Mouse (Mus musculus): ENCODE measurements around the gene Tenm4. TPM values are rescaled to one million over a fixed set of nuclear protein-coding genes. Genes with fewer than 3 reads are reported as not detected.

Gene Tenm4
- polyA plus RNA-seq, 1 experiment from 2014 or later = 33.1 TPM

- no peaks in the 10 kb centered on the region for H3K9me3 ChIP-seq
- no peak overlapping the region for H3K4me3 ChIP-seq
- H3K27me3 ChIP-seq = no peaks in the 10 kb centered on the region
- WGBS = 65% methylated on average over 9 of the region's 9 CpGs
- H3K9ac ChIP-seq = no peak overlapping the region
- peak; percentile 50; the same call in 1 of the 2 replicates for ATAC-seq (ENCODE audit: low FRiP score)
- no peaks in the 10 kb centered on the region for H3K36me3 ChIP-seq
- H3K27ac ChIP-seq = no peak overlapping the region
- no peak overlapping the region for H3K4me2 ChIP-seq
- peaks cover 13% of the 10 kb centered on the region for H3K4me1 ChIP-seq (replicated peaks)
These were observed 309.4 kb downstream of the Tenm4 start for GRCm38 (mm10) chr7:96480351-96480983.

GRCm38 (mm10) chr7:96482953-96483352 is 311.9 kb downstream of the Tenm4 start:
- Histone ChIP-seq H3K9me3 (no peaks in the 10 kb centered on the region), H3K9ac (no peak overlapping the region), H3K4me3 (no peak overlapping the region), H3K36me3 (no peaks in the 10 kb centered on the region), H3K4me1 (replicated peaks) (peaks cover 13% of the 10 kb centered on the region), H3K27me3 (no peaks in the 10 kb centered on the region), H3K4me2 (no peak overlapping the region), H3K27ac (no peak overlapping the region)
- ATAC-seq (ENCODE audit: low FRiP score) = no peak
- WGBS = 75% methylated on average over 8 of the region's 8 CpGs

GRCm38 (mm10) chr7:96484006-96484581 is 313.0 kb downstream of the Tenm4 start:
- H3K4me1 ChIP-seq (replicated peaks) = peaks cover 12% of the 10 kb centered on the region
- H3K27ac ChIP-seq = no peak overlapping the region
- no peaks in the 10 kb centered on the region for H3K36me3 ChIP-seq
- H3K4me3 ChIP-seq = no peak overlapping the region
- H3K4me2 ChIP-seq = no peak overlapping the region
- WGBS = 74% methylated on average over 1 of the region's 1 CpGs
- H3K9me3 ChIP-seq = no peaks in the 10 kb centered on the region
- H3K27me3 ChIP-seq = no peaks in the 10 kb centered on the region
- no peak for ATAC-seq (ENCODE audit: low FRiP score)
- H3K9ac ChIP-seq = no peak overlapping the region

GRCm38 (mm10) chr7:96489348-96490076 is 318.5 kb downstream of the Tenm4 start:
- H3K9ac ChIP-seq = no peak overlapping the region
- no peaks in the 10 kb centered on the region for H3K4me1 ChIP-seq (replicated peaks)
- no peak overlapping the region for H3K4me2 ChIP-seq
- ATAC-seq (ENCODE audit: low FRiP score) = no peak
- H3K36me3 ChIP-seq = no peaks in the 10 kb centered on the region
- WGBS = 80% methylated on average over 6 of the region's 6 CpGs
- H3K27ac ChIP-seq = no peak overlapping the region
- no peaks in the 10 kb centered on the region for H3K27me3 ChIP-seq
- no peak overlapping the region for H3K4me3 ChIP-seq
- H3K9me3 ChIP-seq = no peaks in the 10 kb centered on the region

- Histone ChIP-seq H3K9ac (no peak overlapping the region), H3K4me2 (no peak overlapping the region), H3K27me3 (no peaks in the 10 kb centered on the region), H3K27ac (no peak overlapping the region), H3K4me3 (no peak overlapping the region), H3K9me3 (no peaks in the 10 kb centered on the region), H3K36me3 (no peaks in the 10 kb centered on the region), H3K4me1 (replicated peaks) (no peaks in the 10 kb centered on the region)
- 87% methylated on average over 2 of the region's 2 CpGs for WGBS
- no peak for ATAC-seq (ENCODE audit: low FRiP score)
These were observed 320.9 kb downstream of the Tenm4 start for GRCm38 (mm10) chr7:96491896-96492295.

- Histone ChIP-seq H3K9me3 (no peaks in the 10 kb centered on the region), H3K4me3 (no peak overlapping the region), H3K27ac (no peak overlapping the region), H3K4me2 (no peak overlapping the region), H3K27me3 (no peaks in the 10 kb centered on the region), H3K9ac (no peak overlapping the region), H3K4me1 (replicated peaks) (no peaks in the 10 kb centered on the region), H3K36me3 (no peaks in the 10 kb centered on the region)
- WGBS = 90% methylated on average over 7 of the region's 7 CpGs
- ATAC-seq (ENCODE audit: low FRiP score) = no peak
These were observed 321.6 kb downstream of the Tenm4 start for GRCm38 (mm10) chr7:96492696-96493095.

GRCm38 (mm10) chr7:96494057-96494456 is 323.0 kb downstream of the Tenm4 start:
- WGBS = 75% methylated on average over 16 of the region's 16 CpGs
- no peaks in the 10 kb centered on the region for H3K9me3 ChIP-seq
- ATAC-seq (ENCODE audit: low FRiP score) = no peak

GRCm38 (mm10) chr7:96500108-96500507 is 329.1 kb downstream of the Tenm4 start:
- Histone ChIP-seq H3K9me3 (no peaks in the 10 kb centered on the region), H3K27ac (no peak overlapping the region), H3K4me3 (no peak overlapping the region), H3K4me1 (replicated peaks) (peaks cover 13% of the 10 kb centered on the region), H3K27me3 (no peaks in the 10 kb centered on the region), H3K36me3 (no peaks in the 10 kb centered on the region), H3K4me2 (no peak overlapping the region), H3K9ac (no peak overlapping the region)
- no peak for ATAC-seq (ENCODE audit: low FRiP score)
- 95% methylated on average over 5 of the region's 5 CpGs for WGBS

More at GRCm38 (mm10) chr7:96494057-96494456, 323.0 kb downstream of the Tenm4 start:
- no peak overlapping the region for H3K4me3 ChIP-seq
- no peak overlapping the region for H3K4me2 ChIP-seq
- H3K27ac ChIP-seq = no peak overlapping the region
- H3K9ac ChIP-seq = no peak overlapping the region
- H3K4me1 ChIP-seq (replicated peaks) = no peaks in the 10 kb centered on the region
- H3K36me3 ChIP-seq = no peaks in the 10 kb centered on the region
- no peaks in the 10 kb centered on the region for H3K27me3 ChIP-seq

GRCm38 (mm10) chr7:96500797-96501196 is 329.8 kb downstream of the Tenm4 start:
- Histone ChIP-seq H3K36me3 (no peaks in the 10 kb centered on the region), H3K4me1 (replicated peaks) (peaks cover 20% of the 10 kb centered on the region), H3K27me3 (no peaks in the 10 kb centered on the region), H3K9ac (no peak overlapping the region), H3K4me3 (no peak overlapping the region), H3K27ac (no peak overlapping the region), H3K9me3 (no peaks in the 10 kb centered on the region), H3K4me2 (no peak overlapping the region)
- ATAC-seq (ENCODE audit: low FRiP score) = no peak
- WGBS = 83% methylated on average over 4 of the region's 4 CpGs

- Histone ChIP-seq H3K27me3 (no peaks in the 10 kb centered on the region), H3K4me1 (replicated peaks) (peaks cover 20% of the 10 kb centered on the region), H3K4me3 (no peak overlapping the region), H3K36me3 (no peaks in the 10 kb centered on the region), H3K9ac (0 out of 2 replicates have a peak overlapping the region, but pooled peaks have one; percentile 3), H3K4me2 (no peak overlapping the region), H3K27ac (peak overlapping the region; percentile 58), H3K9me3 (no peaks in the 10 kb centered on the region)
- no peak for ATAC-seq (ENCODE audit: low FRiP score)
- WGBS = 60% methylated on average over 11 of the region's 11 CpGs
These were observed 331.4 kb downstream of the Tenm4 start for GRCm38 (mm10) chr7:96502321-96502973.

GRCm38 (mm10) chr7:96505538-96505937 is 334.5 kb downstream of the Tenm4 start:
- 65% methylated on average over 6 of the region's 6 CpGs for WGBS
- peak; percentile 26; the same call in 1 of the 2 replicates for ATAC-seq (ENCODE audit: low FRiP score)

GRCm38 (mm10) chr7:96507046-96507445 is 336.0 kb downstream of the Tenm4 start:
- no peak for ATAC-seq (ENCODE audit: low FRiP score)
- no peak overlapping the region for H3K9ac ChIP-seq
- H3K4me1 ChIP-seq (replicated peaks) = peaks cover 23% of the 10 kb centered on the region
- no peak overlapping the region for H3K4me3 ChIP-seq
- H3K27ac ChIP-seq = no peak overlapping the region
- no peaks in the 10 kb centered on the region for H3K27me3 ChIP-seq
- H3K9me3 ChIP-seq = no peaks in the 10 kb centered on the region
- H3K4me2 ChIP-seq = no peak overlapping the region
- no peaks in the 10 kb centered on the region for H3K36me3 ChIP-seq
- 91% methylated on average over 8 of the region's 8 CpGs for WGBS

More at GRCm38 (mm10) chr7:96505538-96505937, 334.5 kb downstream of the Tenm4 start:
- Histone ChIP-seq H3K4me3 (no peak overlapping the region), H3K9ac (no peak overlapping the region), H3K27me3 (no peaks in the 10 kb centered on the region), H3K4me1 (replicated peaks) (peaks cover 19% of the 10 kb centered on the region), H3K9me3 (no peaks in the 10 kb centered on the region), H3K36me3 (no peaks in the 10 kb centered on the region), H3K27ac (peak overlapping the region; percentile 40; the same call in 1 of the 2 replicates), H3K4me2 (no peak overlapping the region)
